Mouse (Mus musculus) forebrain, embryonic 10.5 days (tissue): Measurements from ENCODE around the gene Mbd6. TPM values are rescaled to one million over a fixed set of nuclear protein-coding genes. Genes with fewer than 3 reads are reported as not detected.

Source experiments
- polyA plus RNA-seq: library from polyadenylated mRNA; unstranded; fragments of >200 nt; fragmentation: Nextera tagmentation; extraction: Ambion mirVana; gene quantifications from 2 replicates; pipeline ENCODE4 v1.2.1, GENCODE M21; 2016

Mbd6 gene
- polyA plus RNA-seq, 1 experiment from 2014 or later = 9.1 TPM

Other genes with a start within 250 kb of the Mbd6 start
- gene Mettl1, start 247.6 kb downstream of the Mbd6 start, polyA plus RNA-seq = 62.1 and 65.2 TPM in 2 replicates
- gene Eef1akmt3, start 247.5 kb downstream of the Mbd6 start, polyA plus RNA-seq = 0.18 and 0.21 TPM in 2 replicates
- gene Cyp27b1, start 240.8 kb downstream of the Mbd6 start, polyA plus RNA-seq = 0.11 and 0.16 TPM in 2 replicates
- gene March9, start 228.8 kb downstream of the Mbd6 start, polyA plus RNA-seq = 1.1 and 1.2 TPM in 2 replicates
- gene Cdk4, start 225.5 kb downstream of the Mbd6 start, polyA plus RNA-seq = 3,005 and 3,066 TPM in 2 replicates
- gene Tspan31, start 218.8 kb downstream of the Mbd6 start, polyA plus RNA-seq = 188 and 190 TPM in 2 replicates
- 0.10 and 0.23 TPM in 2 replicates for gene Agap2, start 213.7 kb downstream of the Mbd6 start, polyA plus RNA-seq
- 54.2 and 57.6 TPM in 2 replicates for gene Os9, start 167.9 kb downstream of the Mbd6 start, polyA plus RNA-seq
- gene B4galnt1, start 123.8 kb downstream of the Mbd6 start, polyA plus RNA-seq = 4.0 and 5.0 TPM in 2 replicates
- gene Slc26a10, start 108.4 kb downstream of the Mbd6 start, polyA plus RNA-seq = 1.9 and 2.0 TPM in 2 replicates
- gene Arhgef25, start 98.9 kb downstream of the Mbd6 start, polyA plus RNA-seq = 23.7 and 25.7 TPM in 2 replicates
- 106 and 108 TPM in 2 replicates for gene Dtx3, start 93.3 kb downstream of the Mbd6 start, polyA plus RNA-seq
- 21.3 and 21.4 TPM in 2 replicates for gene Pip4k2c, start 77.4 kb downstream of the Mbd6 start, polyA plus RNA-seq
- gene Kif5a, start 25.7 kb downstream of the Mbd6 start, polyA plus RNA-seq = 6.6 and 7.9 TPM in 2 replicates
- 192 and 206 TPM in 2 replicates for gene Dctn2, start 22.6 kb downstream of the Mbd6 start, polyA plus RNA-seq
- 191 and 202 TPM in 2 replicates for gene Mars, start 22.8 kb upstream of the Mbd6 start, polyA plus RNA-seq
- gene Arhgap9, start 32.9 kb upstream of the Mbd6 start, polyA plus RNA-seq = 1.5 and 1.7 TPM in 2 replicates
- gene Gli1, start 53.0 kb upstream of the Mbd6 start, polyA plus RNA-seq = 7.0 and 7.9 TPM in 2 replicates
- gene Inhbe, start 65.4 kb upstream of the Mbd6 start, polyA plus RNA-seq = 0.04 TPM in 1 of 2 replicates, not detected in the other
- gene Inhbc, start 81.4 kb upstream of the Mbd6 start, polyA plus RNA-seq = not detected in 2 replicates
- 27.2 and 27.8 TPM in 2 replicates for gene R3hdm2, start 91.3 kb upstream of the Mbd6 start, polyA plus RNA-seq
- gene Stac3, start 212.7 kb upstream of the Mbd6 start, polyA plus RNA-seq = 0.30 and 0.41 TPM in 2 replicates
- 2.6 and 2.9 TPM in 2 replicates for gene Ndufa4l2, start 225.9 kb upstream of the Mbd6 start, polyA plus RNA-seq
- gene Shmt2, start 233.4 kb upstream of the Mbd6 start, polyA plus RNA-seq = 124 and 129 TPM in 2 replicates
- 3.0 and 9.5 TPM in 2 replicates for gene Nxph4, start 245.5 kb upstream of the Mbd6 start, polyA plus RNA-seq